Mouse (Mus musculus): ENCODE measurements at regions not wholly inside any gene's neighbourhood (a gene's known extent, or its start where the extent isn't known, plus 50 kb on each side); places are given as distances from the start of the nearest gene placed in this dataset.
"Not testable (repeated sequence)": the region's sequence is repeated elsewhere in the genome, so short reads cannot be mapped to it uniquely, and the experiment has no call there.

DNA sequence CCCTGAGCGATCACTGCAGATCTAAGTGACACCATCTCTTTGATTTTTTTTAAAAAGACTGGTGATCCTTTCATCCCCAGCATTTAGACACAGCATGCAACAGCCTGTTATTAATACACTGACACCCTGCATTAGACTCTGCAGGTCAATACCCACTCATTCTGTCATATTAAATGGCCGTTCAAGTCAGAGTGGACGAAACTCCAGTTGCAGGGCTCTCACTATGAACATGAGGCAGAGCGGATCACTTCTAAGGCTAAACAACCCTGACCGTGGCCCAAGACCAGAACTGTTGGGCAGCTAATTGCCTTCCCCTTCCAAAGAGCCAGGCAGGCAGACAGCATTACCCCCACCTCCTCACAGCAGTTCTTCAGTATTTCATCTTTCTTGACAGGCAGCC, 168.6 kb upstream of the Tenm4 start:
- Histone ChIP-seq H3K4me3 (no peak overlapping the region), H3K36me3 (no peaks in the 10 kb centered on the region), H3K4me2 (no peak overlapping the region), H3K27me3 (peaks cover 11% of the 10 kb centered on the region; the same call in 1 of the 2 replicates), H3K27ac (no peak overlapping the region), H3K9ac (no peak overlapping the region), H3K9me3 (no peaks in the 10 kb centered on the region), H3K4me1 (replicated peaks) (0 out of 2 replicates have a peak, but pooled peaks cover 3% of the 10 kb centered on the region)
- no peak for ATAC-seq (ENCODE audit: low FRiP score)
- WGBS = 79% methylated on average over 5 of the region's 5 CpGs

DNA sequence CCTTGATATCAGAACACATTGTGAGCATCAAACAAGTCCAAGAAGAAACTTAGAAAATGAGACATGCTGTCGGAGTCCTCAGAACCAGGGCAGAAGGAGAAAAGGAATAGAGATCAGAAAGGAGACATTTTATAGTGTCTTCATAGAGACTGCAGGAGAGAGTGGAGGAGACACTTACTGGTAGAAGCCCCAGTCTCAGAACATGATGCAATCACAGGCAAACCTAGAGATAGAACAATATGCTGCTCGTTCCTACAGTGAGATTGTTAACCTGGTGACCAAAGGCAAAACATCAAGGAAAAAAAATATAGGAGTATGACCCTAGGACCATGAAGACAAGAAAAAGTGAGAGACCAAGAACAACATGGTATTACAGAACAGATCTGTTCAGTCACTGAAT, 164.7 kb upstream of the Tenm4 start:
- H3K4me3 ChIP-seq = no peak overlapping the region
- H3K36me3 ChIP-seq = no peaks in the 10 kb centered on the region
- no peak overlapping the region for H3K9ac ChIP-seq
- H3K27ac ChIP-seq = no peak overlapping the region
- no peaks in the 10 kb centered on the region for H3K9me3 ChIP-seq
- no peak for ATAC-seq (ENCODE audit: low FRiP score)
- no peak overlapping the region for H3K4me2 ChIP-seq
- WGBS = 92% methylated on average over 2 of the region's 2 CpGs
- no peaks in the 10 kb centered on the region for H3K27me3 ChIP-seq
- no peaks in the 10 kb centered on the region for H3K4me1 ChIP-seq (replicated peaks)

DNA sequence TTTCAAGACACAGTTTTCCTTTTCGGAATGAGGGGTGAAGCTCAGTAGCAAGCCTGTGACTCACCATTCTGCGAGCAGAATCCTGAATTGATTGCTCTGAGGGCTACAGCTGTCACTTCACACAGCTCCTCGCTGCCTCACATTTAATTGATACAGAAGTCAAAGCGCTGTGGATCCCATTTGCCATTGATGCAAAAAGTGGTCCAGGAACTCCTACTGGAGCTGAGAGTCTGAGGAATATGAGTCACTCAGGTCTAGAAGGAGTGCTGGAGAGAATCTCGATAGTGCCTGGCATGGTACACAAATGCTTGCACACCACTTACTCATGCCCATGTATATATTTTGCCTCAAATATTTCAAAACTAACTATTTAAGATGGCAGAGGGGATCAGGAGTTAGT, 158.0 kb upstream of the Tenm4 start:
- Histone ChIP-seq H3K9ac (no peak overlapping the region), H3K4me2 (no peak overlapping the region), H3K27ac (no peak overlapping the region), H3K27me3 (no peaks in the 10 kb centered on the region), H3K9me3 (no peaks in the 10 kb centered on the region), H3K36me3 (no peaks in the 10 kb centered on the region), H3K4me1 (replicated peaks) (no peaks in the 10 kb centered on the region), H3K4me3 (no peak overlapping the region)
- no peak for ATAC-seq (ENCODE audit: low FRiP score)
- WGBS = 80% methylated on average over 5 of the region's 5 CpGs

DNA sequence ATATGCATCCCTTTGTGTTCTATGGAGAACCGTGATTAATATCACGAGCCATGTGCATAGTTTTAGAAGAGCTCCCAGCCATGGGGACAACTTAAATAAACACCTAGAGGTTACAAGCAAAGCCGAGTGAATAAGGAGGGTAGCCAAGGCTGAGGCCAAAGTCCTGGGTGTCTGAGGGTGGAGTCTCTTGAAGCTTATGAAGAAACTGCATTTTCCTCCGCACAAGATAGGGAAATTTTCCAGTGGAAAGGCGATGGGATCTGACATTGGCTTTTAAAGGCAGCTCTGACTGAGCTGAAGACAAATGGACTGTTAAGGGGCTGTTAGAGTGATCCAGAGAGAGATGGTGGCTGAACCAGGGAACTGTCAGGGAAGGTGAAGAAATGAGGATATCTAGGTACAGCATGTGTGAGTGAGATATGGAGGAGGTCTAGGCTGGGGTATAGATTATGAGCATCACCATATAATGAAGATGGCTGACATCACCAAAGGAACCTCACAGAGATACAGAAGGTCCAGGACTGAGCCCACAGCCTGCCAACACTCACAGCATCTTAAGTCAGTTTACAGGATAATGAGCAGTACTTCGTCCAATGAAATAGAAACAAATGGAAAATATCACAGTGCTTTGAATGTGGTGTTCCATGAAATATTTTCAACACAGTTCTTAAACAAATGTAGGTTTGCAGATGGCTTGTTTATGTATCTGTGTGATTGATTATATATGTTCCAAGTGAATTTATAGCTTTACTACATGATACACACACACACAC, 153.7 kb upstream of the Tenm4 start:
- H3K4me3 ChIP-seq = no peak overlapping the region
- WGBS = 88% methylated on average over 6 of the region's 6 CpGs
- H3K9ac ChIP-seq = no peak overlapping the region
- no peaks in the 10 kb centered on the region for H3K9me3 ChIP-seq
- no peak overlapping the region for H3K4me2 ChIP-seq
- ATAC-seq (ENCODE audit: low FRiP score) = no peak
- H3K4me1 ChIP-seq (replicated peaks) = no peaks in the 10 kb centered on the region
- no peaks in the 10 kb centered on the region for H3K36me3 ChIP-seq
- H3K27ac ChIP-seq = no peak overlapping the region
- H3K27me3 ChIP-seq = no peaks in the 10 kb centered on the region

DNA sequence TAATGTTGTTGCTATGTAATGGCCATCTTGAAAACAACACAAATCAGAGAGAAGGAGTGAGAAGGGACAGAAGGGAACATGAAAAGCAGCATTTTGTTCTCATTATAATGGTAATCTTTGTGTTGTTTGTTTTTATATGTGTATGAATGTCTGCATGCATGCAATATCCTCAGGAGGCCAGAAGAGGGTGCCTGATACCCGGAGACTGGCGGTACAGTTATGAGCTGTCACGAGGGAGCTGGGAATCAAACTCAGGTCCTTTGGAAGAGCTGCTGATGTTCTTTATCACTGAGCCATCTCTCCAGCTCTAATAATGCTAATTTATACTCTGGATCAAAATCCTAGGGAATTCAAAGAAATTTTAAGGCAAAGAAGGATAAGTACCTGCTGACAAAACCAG, 147.0 kb upstream of the Tenm4 start:
- no peak overlapping the region for H3K27ac ChIP-seq
- no peak overlapping the region for H3K4me3 ChIP-seq
- H3K36me3 ChIP-seq = no peaks in the 10 kb centered on the region
- H3K4me1 ChIP-seq (replicated peaks) = no peaks in the 10 kb centered on the region
- H3K9ac ChIP-seq = no peak overlapping the region
- H3K27me3 ChIP-seq = no peaks in the 10 kb centered on the region
- no peaks in the 10 kb centered on the region for H3K9me3 ChIP-seq
- no peak for ATAC-seq (ENCODE audit: low FRiP score)
- no peak overlapping the region for H3K4me2 ChIP-seq
- over 99% methylated on average over 3 of the region's 3 CpGs for WGBS

DNA sequence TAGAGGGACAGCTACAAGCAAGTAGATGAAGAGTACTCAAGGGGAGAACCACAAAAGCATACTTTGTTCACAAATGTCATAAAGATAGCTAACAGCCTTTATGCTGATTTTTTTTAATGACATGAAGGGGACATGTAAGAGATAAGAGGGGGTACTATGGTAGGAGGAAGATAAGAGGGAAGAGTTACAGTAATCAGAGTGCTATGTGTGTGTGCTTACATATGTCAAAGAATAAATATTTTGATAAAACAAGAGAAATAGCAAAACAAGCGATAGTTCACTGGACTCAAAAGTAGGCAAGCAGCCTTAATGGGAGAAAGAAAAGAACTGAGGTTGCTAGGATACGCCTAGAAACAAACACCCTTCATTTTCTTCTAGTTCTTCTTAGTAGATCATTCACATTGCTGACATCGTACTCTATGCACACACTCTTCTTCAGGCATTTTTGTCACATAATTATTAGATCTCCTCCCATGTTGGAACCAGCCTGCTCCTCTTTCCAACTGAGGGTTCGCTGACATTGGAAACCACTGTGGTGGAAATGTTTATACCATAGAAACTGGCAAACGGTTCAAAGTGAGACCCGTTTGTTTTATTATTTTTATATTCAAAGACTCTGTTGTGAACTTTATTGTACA, 144.1 kb upstream of the Tenm4 start:
- no peak for ATAC-seq (ENCODE audit: low FRiP score)
- H3K4me3 ChIP-seq = no peak overlapping the region
- H3K27me3 ChIP-seq = no peaks in the 10 kb centered on the region
- no peaks in the 10 kb centered on the region for H3K4me1 ChIP-seq (replicated peaks)
- H3K9me3 ChIP-seq = no peaks in the 10 kb centered on the region
- H3K9ac ChIP-seq = no peak overlapping the region
- H3K36me3 ChIP-seq = no peaks in the 10 kb centered on the region
- H3K4me2 ChIP-seq = no peak overlapping the region
- 80% methylated on average over 6 of the region's 6 CpGs for WGBS
- H3K27ac ChIP-seq = no peak overlapping the region

DNA sequence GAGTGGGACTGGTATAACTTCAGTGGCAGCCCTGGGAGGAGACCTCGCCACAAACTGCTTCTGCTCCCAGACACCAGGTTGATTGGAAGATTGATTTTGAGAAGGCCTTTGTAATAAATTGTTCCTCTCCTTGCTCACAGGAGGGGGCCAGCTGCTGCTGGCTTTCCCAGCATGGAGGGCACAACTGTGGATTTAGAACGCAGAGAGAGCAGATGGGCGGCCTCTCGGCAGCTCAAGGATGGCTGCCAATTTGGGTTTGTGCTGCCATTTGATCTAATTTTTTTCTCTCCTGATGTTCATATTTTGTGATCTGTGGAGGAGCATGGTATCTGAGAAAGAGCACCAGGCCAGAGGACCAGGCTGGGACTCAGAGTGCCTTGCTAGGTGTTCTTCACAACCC, 137.4 kb upstream of the Tenm4 start:
- no peak overlapping the region for H3K4me2 ChIP-seq
- ATAC-seq (ENCODE audit: low FRiP score) = no peak
- H3K4me3 ChIP-seq = no peak overlapping the region
- no peaks in the 10 kb centered on the region for H3K4me1 ChIP-seq (replicated peaks)
- H3K27me3 ChIP-seq = no peaks in the 10 kb centered on the region
- no peaks in the 10 kb centered on the region for H3K36me3 ChIP-seq
- no peak overlapping the region for H3K9ac ChIP-seq
- no peak overlapping the region for H3K27ac ChIP-seq
- no peaks in the 10 kb centered on the region for H3K9me3 ChIP-seq
- WGBS = 66% methylated on average over 4 of the region's 4 CpGs

DNA sequence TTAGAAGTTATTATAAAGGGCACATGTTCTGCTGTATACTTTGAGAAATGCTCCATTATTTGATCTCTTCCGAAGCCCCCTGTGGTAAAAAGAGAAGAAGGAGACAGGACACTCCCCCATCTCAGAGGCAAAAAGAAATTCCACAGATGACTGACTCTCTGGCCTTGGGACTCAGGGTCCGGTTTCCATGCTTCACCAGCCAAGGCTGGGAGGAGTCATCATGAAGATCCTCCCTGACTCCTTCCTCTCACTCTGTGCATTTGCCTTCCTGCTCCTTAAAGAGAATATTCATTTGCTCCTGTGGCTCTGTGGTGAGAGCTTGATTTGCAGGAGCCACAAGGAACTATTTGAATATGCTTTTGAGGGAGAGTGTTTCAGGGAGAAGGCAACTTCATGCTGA, 135.6 kb upstream of the Tenm4 start:
- Histone ChIP-seq H3K4me2 (no peak overlapping the region), H3K27me3 (no peaks in the 10 kb centered on the region), H3K27ac (no peak overlapping the region), H3K4me3 (no peak overlapping the region), H3K36me3 (no peaks in the 10 kb centered on the region), H3K9me3 (no peaks in the 10 kb centered on the region), H3K4me1 (replicated peaks) (no peaks in the 10 kb centered on the region), H3K9ac (no peak overlapping the region)
- WGBS = 53% methylated on average over 2 of the region's 2 CpGs
- no peak for ATAC-seq (ENCODE audit: low FRiP score)

DNA sequence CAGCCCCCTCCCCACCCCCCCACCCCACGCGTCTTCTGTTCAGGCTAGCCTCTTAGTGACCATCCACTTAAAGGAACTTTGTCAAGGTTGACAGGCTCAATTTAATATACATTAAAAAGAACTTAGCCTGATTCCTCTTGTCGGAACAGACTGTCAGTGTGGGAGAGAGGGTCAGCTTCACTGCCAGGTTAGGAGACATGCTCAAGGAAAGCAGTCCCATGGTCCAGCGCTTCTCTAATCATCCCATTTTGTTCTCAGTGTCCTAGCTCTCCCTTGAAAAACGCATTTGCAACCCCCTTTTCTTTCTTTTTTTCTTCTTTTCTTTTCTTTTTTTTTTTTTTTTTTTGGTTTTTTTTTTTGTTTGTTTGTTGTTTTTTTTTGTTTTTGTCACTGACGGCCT, 131.4 kb upstream of the Tenm4 start:
- Histone ChIP-seq H3K27ac (no peak overlapping the region), H3K36me3 (no peaks in the 10 kb centered on the region), H3K9me3 (0 out of 2 replicates have a peak, but pooled peaks cover 4% of the 10 kb centered on the region), H3K4me2 (no peak overlapping the region), H3K9ac (no peak overlapping the region), H3K27me3 (no peaks in the 10 kb centered on the region), H3K4me3 (no peak overlapping the region), H3K4me1 (replicated peaks) (no peaks in the 10 kb centered on the region; the same call in 1 of the 2 replicates)
- WGBS = 48% methylated on average over 6 of the region's 6 CpGs
- ATAC-seq (ENCODE audit: low FRiP score) = no peak

DNA sequence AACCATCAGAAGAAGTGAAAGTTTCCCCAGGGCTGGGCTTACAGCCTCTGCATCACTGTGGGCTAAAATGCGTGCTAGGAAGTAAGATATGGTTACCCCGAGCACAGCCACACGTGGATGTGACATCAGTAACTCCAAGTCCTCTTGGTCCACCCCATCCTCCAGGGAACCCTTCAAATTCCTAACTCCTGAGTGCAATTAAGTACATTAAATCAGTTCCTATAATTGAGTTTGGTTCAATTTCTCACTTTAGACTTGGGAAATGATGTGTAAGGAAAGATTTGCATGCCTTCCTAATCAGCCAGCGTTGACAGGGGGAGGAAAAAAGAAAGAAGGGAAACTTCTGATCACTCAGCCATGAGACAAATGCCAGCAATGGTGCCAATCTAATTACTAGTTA, 129.2 kb upstream of the Tenm4 start:
- Histone ChIP-seq H3K36me3 (no peaks in the 10 kb centered on the region), H3K4me2 (no peak overlapping the region), H3K9ac (no peak overlapping the region), H3K27ac (no peak overlapping the region), H3K4me3 (no peak overlapping the region), H3K9me3 (0 out of 2 replicates have a peak, but pooled peaks cover 8% of the 10 kb centered on the region), H3K27me3 (no peaks in the 10 kb centered on the region), H3K4me1 (replicated peaks) (no peaks in the 10 kb centered on the region; the same call in 1 of the 2 replicates)
- 72% methylated on average over 4 of the region's 4 CpGs for WGBS
- no peak for ATAC-seq (ENCODE audit: low FRiP score)

DNA sequence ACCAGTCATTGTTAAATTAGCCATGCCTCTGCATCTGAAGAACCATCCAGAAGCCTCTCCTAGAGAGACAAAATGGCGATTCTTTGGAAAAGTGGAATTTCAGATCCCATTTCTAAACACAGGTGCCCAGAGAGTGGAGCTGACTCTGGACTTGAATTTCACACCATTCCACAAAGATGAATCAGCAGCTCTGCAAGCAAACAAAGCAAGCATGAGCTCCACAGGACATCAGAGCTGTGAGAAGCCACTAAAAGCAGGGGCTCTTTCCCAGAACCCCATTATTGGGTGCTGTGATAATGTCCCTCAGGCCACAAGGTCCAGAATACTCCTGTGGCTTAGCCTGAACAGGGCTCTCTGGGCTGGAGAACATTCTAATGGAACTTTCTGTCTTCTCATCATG, 119.4 kb upstream of the Tenm4 start:
- Histone ChIP-seq H3K27me3 (no peaks in the 10 kb centered on the region), H3K4me3 (no peak overlapping the region), H3K4me2 (no peak overlapping the region), H3K27ac (no peak overlapping the region), H3K9me3 (peaks cover 10% of the 10 kb centered on the region; the same call in 1 of the 2 replicates), H3K36me3 (no peaks in the 10 kb centered on the region), H3K4me1 (replicated peaks) (no peaks in the 10 kb centered on the region), H3K9ac (no peak overlapping the region)
- WGBS = 80% methylated on average over 1 of the region's 1 CpGs
- no peak for ATAC-seq (ENCODE audit: low FRiP score)

DNA sequence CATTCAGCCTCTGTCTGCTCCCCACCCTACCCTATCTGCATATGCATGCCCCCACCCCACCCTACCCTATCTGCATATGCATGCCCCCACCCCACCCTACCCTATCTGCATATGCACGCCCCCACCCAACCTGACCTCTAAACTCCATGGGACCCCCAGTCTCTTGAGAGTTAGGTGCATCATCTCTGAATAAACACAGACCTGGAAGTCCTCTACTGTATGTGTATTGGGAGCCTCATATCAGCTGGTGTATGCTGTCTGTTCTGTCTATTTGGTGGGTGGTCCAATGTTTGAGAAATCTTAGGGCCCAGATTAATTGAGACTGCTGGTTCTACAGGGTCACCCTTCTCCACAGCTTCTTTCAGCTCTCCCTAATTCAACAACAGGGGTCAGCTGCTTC, 109.4 kb upstream of the Tenm4 start:
- not testable (repeated sequence) for H3K9me3 ChIP-seq; H3K27ac ChIP-seq; H3K4me2 ChIP-seq; H3K4me3 ChIP-seq; H3K27me3 ChIP-seq; H3K9ac ChIP-seq; H3K36me3 ChIP-seq; H3K4me1 ChIP-seq (replicated peaks); ATAC-seq (ENCODE audit: low FRiP score)
- WGBS = 63% methylated on average over 1 of the region's 1 CpGs

DNA sequence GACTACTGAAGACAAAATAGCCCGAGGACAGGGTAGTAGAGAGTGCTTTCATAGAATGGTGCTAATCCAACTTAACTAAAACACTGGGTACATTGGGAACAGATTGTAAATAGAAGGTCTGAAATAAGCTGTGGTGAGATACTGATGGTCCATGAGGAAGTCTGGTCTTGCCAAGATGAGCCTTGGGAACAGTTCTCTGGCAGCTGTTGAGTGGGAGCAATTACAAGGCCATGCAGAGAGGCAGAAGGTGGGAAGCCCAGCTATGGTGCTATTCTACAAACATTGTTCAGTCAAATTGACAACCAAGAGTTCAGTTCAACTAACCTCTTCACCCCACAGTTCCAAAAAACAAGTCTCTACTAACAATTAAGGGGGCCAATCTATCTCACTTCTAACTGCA, 92.5 kb upstream of the Tenm4 start:
- Histone ChIP-seq H3K27me3 (no peaks in the 10 kb centered on the region), H3K4me3 (no peak overlapping the region), H3K4me2 (no peak overlapping the region), H3K27ac (no peak overlapping the region), H3K9me3 (no peaks in the 10 kb centered on the region), H3K4me1 (replicated peaks) (no peaks in the 10 kb centered on the region), H3K9ac (no peak overlapping the region), H3K36me3 (no peaks in the 10 kb centered on the region)
- 93% methylated on average over 1 of the region's 1 CpGs for WGBS
- no peak for ATAC-seq (ENCODE audit: low FRiP score)
